Mouse (Mus musculus): ENCODE results near the gene Sod3.

DNA sequence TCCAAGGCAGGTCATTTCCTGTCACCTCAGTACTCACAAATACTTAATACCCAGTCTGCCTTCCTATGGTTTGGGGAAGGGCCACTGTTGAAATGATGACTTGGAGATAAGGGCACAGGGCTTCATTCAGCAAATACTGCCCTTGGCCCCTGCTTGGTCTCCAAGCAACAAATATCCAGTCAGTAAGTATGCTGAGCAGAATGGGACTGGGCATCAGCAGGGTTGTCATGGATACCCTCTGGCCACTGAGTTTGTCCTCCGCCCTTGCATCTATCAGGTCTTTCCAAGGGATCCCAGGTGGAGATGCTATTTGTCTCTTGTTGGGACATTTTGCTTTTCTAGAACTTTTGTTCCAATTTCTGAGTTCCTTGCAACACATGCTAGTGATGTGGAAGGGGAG is 51.6 kb downstream of the Sod3 start:
- no peak for TF ChIP-seq CTCF (IDR thresholded peaks at IDR 0.05; ENCODE audit: low read depth)
- TF ChIP-seq EP300 (IDR thresholded peaks at IDR 0.05; ENCODE audit: low read depth), result no peak

Measured in liver, embryonic 14.5 days (tissue).